Mouse (Mus musculus) lung, embryonic 16.5 days (tissue): ENCODE data around the gene Ppm1l. TPM values are rescaled to one million over a fixed set of nuclear protein-coding genes. Genes with fewer than 3 reads are reported as not detected.

Source experiments
- ATAC-seq: fragments of 200-750 bp; cut with Nextera tagmentation; 2 replicates; pipeline ENCODE4 v1.8.0; 2017; ENCODE audit warnings: low read depth, mild to moderate bottlenecking, moderate library complexity
- H3K27ac ChIP-seq: fragments of 300-500 bp; sonication (generic); 2 replicates; pipeline ENCODE4 v1.5.1; 2014; ENCODE audit warnings: mild to moderate bottlenecking, control low read depth, low read length
- H3K27me3 ChIP-seq: fragments of 300-500 bp; sonication (generic); 2 replicates; pipeline ENCODE4 v1.6.1; 2014; ENCODE audit warnings: low read depth, low read length, mixed read lengths; ENCODE audit not compliant: control insufficient read depth, insufficient read depth
- H3K36me3 ChIP-seq: fragments of 300-500 bp; sonication (generic); 2 replicates; pipeline ENCODE4 v1.6.1; 2014; ENCODE audit warnings: low read length; ENCODE audit not compliant: control insufficient read depth, insufficient read depth
- H3K4me1 ChIP-seq: fragments of 300-500 bp; sonication (generic); replicated peaks from 2 replicates; pipeline ENCODE4 v1.6.1; 2014; ENCODE audit warnings: low read length, mixed read lengths; ENCODE audit not compliant: control insufficient read depth, insufficient read depth
- H3K4me2 ChIP-seq: fragments of 300-500 bp; sonication (generic); 2 replicates; pipeline ENCODE4 v1.6.1; 2014; ENCODE audit warnings: low read depth, low read length, control low read depth
- H3K4me3 ChIP-seq: fragments of 300-500 bp; sonication (generic); 2 replicates; pipeline ENCODE4 v1.5.1; 2014; ENCODE audit warnings: mild to moderate bottlenecking, low read length, control low read depth
- H3K9ac ChIP-seq: fragments of 300-500 bp; sonication (generic); 2 replicates; pipeline ENCODE4 v1.6.1; 2014; ENCODE audit warnings: low read length, control low read depth
- H3K9me3 ChIP-seq: fragments of 300-500 bp; sonication (generic); 2 replicates; pipeline ENCODE4 v1.6.1; 2016; ENCODE audit warnings: low read length; ENCODE audit not compliant: control insufficient read depth
- WGBS: fragments of 180-500 bp; shearing (Covaris S2); extraction: QIAGEN DNeasy Blood & Tissue Kit; methylation state at CpG from one replicate; pipeline ENCODE4 v1.1.7; 2014; 5-methylcytosine and 5-hydroxymethylcytosine counted together
- polyA plus RNA-seq: library from polyadenylated mRNA; unstranded; fragments of >200 nt; fragmentation: Nextera tagmentation; extraction: Ambion mirVana; gene quantifications from 2 replicates; pipeline ENCODE4 v1.2.1, GENCODE M21; 2015

The Ppm1l gene
- polyA plus RNA-seq, 1 experiment from 2014 or later, result 6.0 TPM

GRCm38 (mm10) chr3:69290294-69290693 is 26.4 kb upstream of the Ppm1l start:
- no peaks in the 10 kb centered on the region for H3K27me3 ChIP-seq
- H3K36me3 ChIP-seq, result no peaks in the 10 kb centered on the region
- ATAC-seq, result peak; percentile 89
- H3K9ac ChIP-seq, result no peak overlapping the region
- H3K27ac ChIP-seq, result no peak overlapping the region
- H3K4me2 ChIP-seq, result peak overlapping the region; percentile 39
- H3K9me3 ChIP-seq, result no peaks in the 10 kb centered on the region
- 32% methylated on average over 7 of the region's 7 CpGs for WGBS
- H3K4me1 ChIP-seq, result peaks cover 10% of the 10 kb centered on the region; the same call in 1 of the 2 replicates
- H3K4me3 ChIP-seq, result no peak overlapping the region

- H3K9ac ChIP-seq, result no peak overlapping the region
- H3K9me3 ChIP-seq, result no peaks in the 10 kb centered on the region
- no peak for ATAC-seq
- no peaks in the 10 kb centered on the region for H3K36me3 ChIP-seq
- WGBS, result 71% methylated on average over 3 of the region's 3 CpGs
- no peak overlapping the region for H3K27ac ChIP-seq
- H3K4me2 ChIP-seq, result no peak overlapping the region
- no peaks in the 10 kb centered on the region for H3K27me3 ChIP-seq
- H3K4me1 ChIP-seq, result peaks cover 10% of the 10 kb centered on the region; the same call in 1 of the 2 replicates
- H3K4me3 ChIP-seq, result no peak overlapping the region
These were observed 25.8 kb upstream of the Ppm1l start for GRCm38 (mm10) chr3:69290844-69291243.

GRCm38 (mm10) chr3:69292628-69293027 is 24.0 kb upstream of the Ppm1l start:
- Histone ChIP-seq H3K4me3 (no peak overlapping the region), H3K9ac (no peak overlapping the region), H3K9me3 (no peaks in the 10 kb centered on the region), H3K27ac (peak overlapping the region; percentile 27; the same call in 1 of the 2 replicates), H3K4me1 (peaks cover 10% of the 10 kb centered on the region; the same call in 1 of the 2 replicates), H3K27me3 (no peaks in the 10 kb centered on the region), H3K4me2 (no peak overlapping the region), H3K36me3 (no peaks in the 10 kb centered on the region)
- 0 out of 2 replicates have a peak, but pooled peaks have one; percentile 46 for ATAC-seq
- 41% methylated on average over 1 of the region's 1 CpGs for WGBS

DNA sequence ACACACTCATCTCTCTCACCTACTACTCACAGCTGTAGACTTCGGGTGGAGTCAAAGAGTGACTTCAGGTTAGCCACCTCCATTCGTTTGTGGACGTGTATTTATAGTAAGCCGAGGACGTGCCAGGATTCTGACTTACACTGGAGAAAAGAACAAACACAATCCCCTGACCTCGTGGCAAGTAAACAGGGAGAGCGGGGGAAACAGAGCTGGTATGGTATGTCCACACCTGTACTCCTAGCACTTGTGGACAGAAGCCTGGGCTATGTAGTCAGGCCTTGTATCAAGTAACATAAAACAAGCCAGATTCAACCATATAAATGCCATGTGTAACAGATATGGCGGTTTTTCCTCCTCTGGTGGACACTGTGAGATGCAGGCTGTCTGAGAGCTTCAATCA is 20.4 kb upstream of the Ppm1l start:
- Histone ChIP-seq H3K9me3 (no peaks in the 10 kb centered on the region), H3K4me1 (0 out of 2 replicates have a peak, but pooled peaks cover 2% of the 10 kb centered on the region), H3K4me2 (no peak overlapping the region), H3K4me3 (no peak overlapping the region), H3K27me3 (no peaks in the 10 kb centered on the region), H3K9ac (no peak overlapping the region), H3K27ac (no peak overlapping the region), H3K36me3 (no peaks in the 10 kb centered on the region)
- 40% methylated on average over 8 of the region's 8 CpGs for WGBS
- no peak for ATAC-seq

- Histone ChIP-seq H3K9ac (no peak overlapping the region), H3K4me3 (no peak overlapping the region), H3K36me3 (no peaks in the 10 kb centered on the region), H3K9me3 (no peaks in the 10 kb centered on the region), H3K27me3 (no peaks in the 10 kb centered on the region), H3K4me2 (no peak overlapping the region), H3K4me1 (no peaks in the 10 kb centered on the region), H3K27ac (no peak overlapping the region)
- 77% methylated on average over 1 of the region's 1 CpGs for WGBS
- ATAC-seq, result no peak
These were observed 16.5 kb upstream of the Ppm1l start for GRCm38 (mm10) chr3:69300121-69300520.

GRCm38 (mm10) chr3:69315810-69316390 is 761 bp upstream of the Ppm1l start:
- WGBS, result 2% methylated on average over 18 of the region's 18 CpGs
- H3K4me3 ChIP-seq, result peak overlapping the region; percentile 90
- no peaks in the 10 kb centered on the region for H3K9me3 ChIP-seq
- H3K4me2 ChIP-seq, result peak overlapping the region; percentile 95
- peak; percentile 46 for ATAC-seq
- H3K27ac ChIP-seq, result peak overlapping the region; percentile 83
- H3K4me1 ChIP-seq, result peaks cover 13% of the 10 kb centered on the region
- H3K27me3 ChIP-seq, result peaks cover 8% of the 10 kb centered on the region; the same call in 1 of the 2 replicates
- H3K9ac ChIP-seq, result peak overlapping the region; percentile 88
- no peaks in the 10 kb centered on the region for H3K36me3 ChIP-seq

- peak overlapping the region; percentile 61 for H3K27ac ChIP-seq
- under 1% methylated on average over 73 of the region's 73 CpGs for WGBS
- peak; percentile 29 for ATAC-seq
These were observed 827 bp downstream of the Ppm1l start for GRCm38 (mm10) chr3:69317251-69318125.

DNA sequence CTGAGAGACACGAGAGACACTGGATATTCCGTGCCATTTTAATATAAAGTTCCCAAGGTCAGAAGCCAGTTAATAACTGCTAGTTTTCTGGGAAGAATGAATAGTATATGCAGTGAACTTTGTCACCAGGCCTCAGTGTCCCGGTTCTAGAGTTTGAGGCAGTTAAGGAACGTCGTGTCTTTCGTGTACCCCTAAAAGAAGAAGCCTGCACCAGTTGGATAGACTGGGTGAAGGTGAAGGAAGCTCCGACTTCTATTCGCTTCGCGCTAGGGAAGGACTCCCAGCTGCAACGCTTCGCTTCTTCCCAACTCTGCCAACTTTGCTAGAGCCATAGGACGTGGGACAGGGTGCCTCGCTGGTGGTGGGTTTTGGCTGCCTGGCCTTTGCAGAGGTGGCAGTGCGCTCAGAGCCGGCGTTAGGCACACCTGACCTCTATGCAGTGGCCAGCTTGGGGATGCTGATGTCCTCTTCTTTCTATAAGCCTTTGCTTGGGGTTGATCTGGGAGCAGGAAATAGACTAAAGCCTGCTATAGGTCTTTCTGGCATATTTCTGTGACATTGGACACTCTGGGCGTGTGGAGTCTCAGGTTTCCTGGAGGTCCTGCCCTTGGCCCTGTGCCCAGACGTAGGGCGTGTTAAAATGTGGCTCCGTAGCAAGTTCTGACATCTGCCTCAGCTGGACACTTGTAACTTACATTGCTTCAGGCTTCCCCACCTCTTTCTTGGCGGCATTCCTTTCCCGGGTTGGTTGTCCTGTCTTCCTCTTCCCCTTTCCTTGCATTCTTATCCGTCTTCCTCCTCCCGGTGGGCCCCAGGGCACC is 1.7 kb downstream of the Ppm1l start:
- Histone ChIP-seq H3K27ac (peak overlapping the region; percentile 20; the same call in 1 of the 2 replicates), H3K36me3 (no peaks in the 10 kb centered on the region), H3K4me2 (peak overlapping the region; percentile 95), H3K9ac (peak overlapping the region; percentile 21; the same call in 1 of the 2 replicates), H3K27me3 (peaks cover 8% of the 10 kb centered on the region; the same call in 1 of the 2 replicates), H3K4me1 (peaks cover 13% of the 10 kb centered on the region), H3K4me3 (peak overlapping the region; percentile 90), H3K9me3 (no peaks in the 10 kb centered on the region)
- WGBS, result 1% methylated on average over 25 of the region's 25 CpGs
- ATAC-seq, result peak; percentile 5; the same call in 1 of the 2 replicates

More at GRCm38 (mm10) chr3:69317251-69318125, 827 bp downstream of the Ppm1l start:
- Histone ChIP-seq H3K9me3 (no peaks in the 10 kb centered on the region), H3K4me2 (peak overlapping the region; percentile 95), H3K4me1 (peaks cover 13% of the 10 kb centered on the region), H3K36me3 (no peaks in the 10 kb centered on the region), H3K4me3 (peak overlapping the region; percentile 90), H3K27me3 (peaks cover 8% of the 10 kb centered on the region; the same call in 1 of the 2 replicates), H3K9ac (peak overlapping the region; percentile 74)
